Mouse (Mus musculus) ovary, postnatal 36 days (tissue): ENCODE measurements at regions not wholly inside any gene's neighbourhood (a gene's known extent, or its start where the extent isn't known, plus 50 kb on each side); places are given as distances from the start of the nearest gene placed in this dataset.
"Not testable (repeated sequence)": the region's sequence is repeated elsewhere in the genome, so short reads cannot be mapped to it uniquely, and the experiment has no call there.

Source experiments
- DNase-seq: peaks from one replicate; pipeline ENCODE4 v3.0.0; 2022; ENCODE audit warnings: low spot score, mixed read lengths

DNA sequence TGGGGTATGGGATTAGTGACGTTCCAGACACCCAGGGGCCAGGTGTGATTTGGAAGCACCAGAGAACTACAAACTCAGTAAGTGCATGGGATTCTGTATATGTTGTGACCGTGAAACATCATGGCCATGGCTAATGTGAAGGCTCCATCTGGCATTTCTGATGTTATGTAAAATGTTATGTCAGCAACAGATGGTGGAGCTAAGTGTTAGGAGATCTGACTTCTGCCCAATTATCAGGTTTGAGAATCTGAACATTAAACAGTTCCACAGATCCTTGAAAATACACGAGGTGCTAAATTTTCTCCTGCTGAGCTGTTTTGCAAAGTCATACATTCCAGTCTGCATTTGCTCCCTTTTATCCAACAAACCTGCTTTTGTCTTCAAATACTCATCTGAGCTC is 223.6 kb upstream of the Egfl6 start:
- no peak for DNase-seq

DNA sequence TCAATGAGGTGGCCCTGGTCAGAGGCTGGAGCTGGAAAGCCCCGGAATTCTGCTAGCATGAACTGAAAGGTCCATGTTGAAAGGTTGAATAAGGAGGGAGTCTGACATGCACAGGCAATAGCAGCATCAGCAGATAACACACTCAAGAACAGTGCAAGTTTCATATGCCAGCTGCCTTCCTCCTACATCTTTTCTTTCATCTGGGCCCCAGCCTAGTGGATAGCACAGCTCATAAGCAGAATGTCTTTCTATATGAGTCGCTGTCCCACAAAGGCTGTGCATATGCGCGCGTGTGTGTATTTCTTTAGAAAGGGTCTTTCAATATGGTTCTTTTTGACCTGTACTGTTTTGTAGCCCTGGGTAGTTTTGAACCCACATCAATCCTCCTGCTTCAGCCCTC is 222.7 kb upstream of the Egfl6 start:
- no peak for DNase-seq

DNA sequence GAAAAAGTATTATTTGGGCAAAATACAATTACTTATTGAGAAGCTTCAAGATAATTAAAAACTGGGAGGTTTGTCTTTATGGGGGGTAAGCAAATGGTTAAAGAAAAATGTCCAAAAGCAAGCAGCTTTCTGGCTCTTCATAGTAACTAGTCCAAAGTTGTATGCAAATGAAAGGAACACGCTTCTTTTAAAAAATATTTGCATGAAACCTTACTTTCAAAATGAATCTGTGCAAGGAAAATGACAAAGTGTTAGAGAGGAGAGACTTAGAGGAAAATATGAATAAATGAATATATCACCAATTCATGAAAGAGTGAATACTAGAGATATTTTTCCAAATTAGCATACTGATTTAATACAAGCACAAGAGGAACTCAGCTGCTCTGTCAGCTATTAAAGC is 220.4 kb upstream of the Egfl6 start:
- no peak for DNase-seq

DNA sequence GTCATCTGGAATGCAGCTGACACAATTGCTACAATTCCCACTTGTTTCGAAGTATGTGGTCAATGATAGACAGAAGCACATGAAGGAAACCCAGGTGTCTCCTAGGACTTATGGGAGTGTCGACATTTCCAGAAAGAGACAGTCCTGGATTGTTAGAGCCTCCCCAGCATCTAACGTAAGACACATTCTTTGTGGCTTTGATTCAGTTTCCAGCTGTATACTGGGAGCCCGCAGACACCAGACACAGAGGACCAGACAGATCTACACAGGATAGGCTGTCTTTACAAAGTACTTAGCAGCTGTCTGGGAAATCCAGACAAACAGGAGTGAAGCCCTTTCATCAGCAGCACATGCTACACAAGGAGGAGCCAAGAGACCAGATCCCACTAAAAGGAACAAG is 220.0 kb upstream of the Egfl6 start:
- no peak for DNase-seq

DNA sequence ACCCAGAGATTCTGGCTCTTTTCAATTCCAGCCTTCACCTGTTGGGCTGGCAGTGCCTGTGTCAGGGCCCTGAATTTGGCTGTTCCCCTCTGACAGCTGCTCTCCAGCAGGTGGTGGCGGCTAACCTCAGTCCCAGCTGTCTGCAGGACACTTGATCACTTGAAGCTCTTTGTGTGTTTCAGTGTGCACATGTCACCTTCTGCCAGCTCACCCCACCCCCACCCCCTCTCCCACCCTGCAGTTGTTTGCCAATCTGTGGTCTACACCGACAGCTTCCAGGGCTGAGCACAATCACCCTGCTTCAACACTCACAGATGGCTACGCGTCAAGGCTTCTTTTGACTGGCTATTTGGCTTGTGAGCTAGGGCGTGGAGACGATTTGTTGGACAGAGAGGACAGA is 217.7 kb upstream of the Egfl6 start:
- no peak for DNase-seq

DNA sequence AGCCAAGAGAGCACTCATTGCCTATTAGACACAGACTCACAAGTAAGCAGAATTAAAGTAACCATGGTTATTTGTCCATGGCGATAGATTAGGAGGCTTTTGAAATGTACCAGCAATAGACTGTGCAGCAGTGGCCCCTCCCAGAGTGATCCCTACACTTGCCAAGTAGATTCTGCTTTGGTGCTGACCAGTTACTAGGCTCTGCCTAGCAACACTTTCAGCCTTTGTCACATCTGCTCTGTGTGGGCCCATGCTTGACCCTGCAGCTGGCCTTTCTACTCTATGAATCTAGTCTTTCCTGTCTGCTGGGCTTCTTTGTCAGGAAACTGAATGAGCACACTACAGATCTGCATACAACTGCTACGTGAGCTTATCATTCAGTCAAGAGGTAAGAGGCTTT is 215.5 kb upstream of the Egfl6 start:
- no peak for DNase-seq

DNA sequence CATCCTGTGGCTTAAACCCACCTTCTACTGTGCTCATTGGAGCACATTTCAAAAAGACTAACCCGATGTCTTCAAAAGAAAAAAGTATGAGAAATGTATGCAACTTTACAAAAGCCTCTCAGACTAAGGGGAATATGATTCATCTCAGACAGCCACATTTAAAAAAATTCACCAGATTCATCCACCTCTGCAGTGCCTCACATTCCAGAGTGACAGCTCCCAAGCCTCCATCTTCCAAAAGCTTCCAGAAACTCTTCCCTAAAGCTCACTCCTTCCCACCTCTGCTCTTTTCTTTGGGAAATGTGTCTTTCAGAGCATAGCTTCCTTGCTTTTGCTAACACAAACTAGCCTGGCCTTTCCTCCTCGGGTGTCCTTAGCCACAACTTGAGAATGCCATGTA is 210.1 kb upstream of the Egfl6 start:
- DNase-seq = no peak

DNA sequence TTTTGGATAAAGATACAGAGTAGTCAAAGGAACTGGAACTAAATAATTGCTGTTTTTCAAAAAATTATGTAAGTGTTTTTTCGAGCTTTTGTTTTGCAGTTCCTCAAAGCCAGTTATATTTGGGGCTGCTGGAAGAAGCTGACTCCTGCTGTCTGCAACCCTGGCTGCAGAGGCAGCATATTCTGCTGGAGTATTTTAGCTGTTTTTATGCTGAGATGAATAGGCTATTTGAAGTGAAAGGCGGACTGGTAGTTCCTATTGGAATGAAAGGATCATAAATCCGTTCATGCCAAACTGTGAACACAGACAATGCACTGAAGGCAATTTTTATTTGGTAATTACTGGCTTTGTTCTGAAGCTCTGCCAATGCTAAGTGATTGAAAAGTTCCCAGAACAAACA is 203.5 kb upstream of the Egfl6 start:
- no peak for DNase-seq

DNA sequence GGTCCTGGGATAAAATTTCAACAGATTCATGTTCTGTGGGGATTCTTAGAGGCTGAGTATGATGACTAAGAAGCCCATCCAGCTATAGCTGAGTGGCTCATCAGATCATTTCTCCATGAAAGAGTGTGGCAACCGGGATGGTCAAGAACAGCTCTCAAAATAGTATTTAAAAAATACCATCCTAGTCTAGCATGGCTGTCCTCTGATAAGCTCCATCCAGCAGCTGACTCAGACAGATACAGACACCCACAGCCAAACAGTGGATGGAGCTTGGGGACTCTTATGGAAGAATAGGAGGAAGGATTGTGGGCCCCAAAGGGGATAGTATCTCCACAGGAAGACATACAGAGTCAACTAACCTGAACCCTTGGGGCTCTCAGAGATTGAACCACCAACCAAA is 201.6 kb upstream of the Egfl6 start:
- DNase-seq = not testable (repeated sequence)

DNA sequence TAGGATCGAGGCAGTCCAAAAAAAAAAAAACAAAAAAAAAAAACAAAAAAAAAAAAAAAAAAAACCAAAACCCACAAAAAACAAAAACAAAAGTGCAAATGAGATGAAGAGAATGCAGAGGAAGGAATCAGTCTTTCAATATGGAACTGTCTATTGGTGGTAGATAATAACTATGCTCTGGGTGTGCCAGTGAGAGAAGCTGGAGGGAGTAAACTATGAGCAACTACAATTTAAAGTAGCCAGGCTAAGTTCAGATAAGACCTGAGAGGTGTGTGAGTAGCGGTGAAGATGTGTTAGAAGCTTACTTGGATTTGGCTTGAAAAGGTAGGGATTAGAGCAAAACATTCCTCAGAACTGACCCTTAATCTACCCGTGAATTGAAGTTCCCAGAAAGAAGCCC is 200.1 kb upstream of the Egfl6 start:
- no peak for DNase-seq

DNA sequence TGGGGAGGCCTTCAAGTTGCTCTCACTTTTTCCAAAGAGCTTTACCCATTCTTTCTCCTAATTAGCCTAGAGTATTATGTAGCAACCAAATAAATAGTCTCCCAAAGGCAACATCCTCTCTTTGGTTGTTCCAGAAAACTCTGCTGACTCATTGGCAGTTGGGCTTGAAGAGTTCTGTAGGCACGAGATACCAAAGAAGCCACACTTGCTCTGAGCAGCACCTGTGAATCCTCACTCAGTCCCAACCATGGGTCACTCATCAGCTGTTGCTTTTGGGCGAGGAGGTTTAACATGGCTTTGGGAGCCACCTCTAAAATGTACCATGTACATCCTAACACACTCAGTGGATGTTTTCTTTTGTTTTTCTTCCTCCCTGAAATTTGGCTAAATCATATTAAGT is 197.9 kb upstream of the Egfl6 start:
- DNase-seq = no peak

DNA sequence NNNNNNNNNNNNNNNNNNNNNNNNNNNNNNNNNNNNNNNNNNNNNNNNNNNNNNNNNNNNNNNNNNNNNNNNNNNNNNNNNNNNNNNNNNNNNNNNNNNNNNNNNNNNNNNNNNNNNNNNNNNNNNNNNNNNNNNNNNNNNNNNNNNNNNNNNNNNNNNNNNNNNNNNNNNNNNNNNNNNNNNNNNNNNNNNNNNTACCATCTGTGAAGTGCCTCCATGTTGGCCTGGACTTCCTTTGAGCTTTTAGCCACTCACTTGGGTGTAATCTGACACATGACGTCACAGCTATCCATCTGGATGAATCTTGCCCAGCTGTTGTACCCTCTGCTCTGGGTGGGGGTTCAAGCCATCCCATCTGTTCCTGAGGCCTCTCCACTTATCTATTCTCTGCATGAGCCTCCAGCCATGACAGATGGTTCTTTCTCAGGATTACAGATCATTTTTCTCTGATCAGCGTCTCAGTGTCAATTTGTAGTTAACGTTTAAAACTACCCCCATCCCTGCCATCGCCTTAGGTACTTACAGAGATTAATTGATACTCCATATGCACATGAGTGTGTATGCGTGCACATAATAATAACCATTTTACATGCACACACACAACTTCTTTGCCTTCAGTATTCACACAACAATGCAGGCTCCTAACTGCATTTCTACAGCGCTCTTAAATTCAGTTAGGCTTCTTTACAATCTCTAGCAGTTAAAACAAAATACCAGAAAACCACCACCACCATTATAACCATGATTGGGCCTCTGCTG is 194.0 kb upstream of the Egfl6 start:
- no peak for DNase-seq

DNA sequence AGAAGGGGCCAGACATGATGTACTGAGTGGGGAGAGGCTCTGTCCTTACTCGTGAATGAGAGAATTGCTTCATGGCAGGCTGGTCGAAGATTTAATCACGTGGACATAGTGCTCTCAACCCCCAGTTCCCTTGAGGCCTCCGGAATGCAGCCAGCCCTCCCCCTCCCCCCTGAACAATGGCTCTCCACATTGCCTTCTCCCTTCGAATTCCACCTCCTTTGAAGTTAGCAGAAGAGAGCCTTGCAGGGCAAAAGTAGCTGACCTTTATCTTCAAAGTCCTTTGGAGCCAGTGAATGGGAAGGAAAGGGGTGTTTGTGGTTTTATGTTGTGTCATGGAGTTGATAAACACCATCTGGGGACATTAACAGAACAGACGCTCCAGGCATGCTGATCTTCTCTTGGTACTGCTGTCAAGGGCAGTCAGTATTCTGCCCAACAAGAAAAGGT is 187.9 kb upstream of the Egfl6 start:
- no peak for DNase-seq

DNA sequence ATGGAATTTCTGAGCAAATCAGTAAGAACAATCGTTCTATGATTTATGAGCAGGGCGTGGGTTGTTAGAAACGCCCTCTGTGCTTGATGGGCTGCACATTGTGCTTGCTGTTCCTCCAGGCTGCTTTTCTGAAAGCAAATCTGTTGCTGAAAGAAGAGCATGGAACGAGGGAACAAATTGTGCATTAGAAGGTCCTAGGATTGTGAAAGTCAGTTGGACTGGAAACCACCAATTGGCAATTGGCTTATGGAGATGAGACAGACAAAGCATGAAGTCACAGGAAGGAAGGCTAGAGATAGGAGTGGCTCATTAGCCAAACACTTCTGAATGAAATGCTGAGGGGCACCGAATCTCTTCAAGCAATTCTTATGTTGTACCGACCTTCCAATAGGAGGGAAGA is 181.5 kb upstream of the Egfl6 start:
- no peak for DNase-seq

DNA sequence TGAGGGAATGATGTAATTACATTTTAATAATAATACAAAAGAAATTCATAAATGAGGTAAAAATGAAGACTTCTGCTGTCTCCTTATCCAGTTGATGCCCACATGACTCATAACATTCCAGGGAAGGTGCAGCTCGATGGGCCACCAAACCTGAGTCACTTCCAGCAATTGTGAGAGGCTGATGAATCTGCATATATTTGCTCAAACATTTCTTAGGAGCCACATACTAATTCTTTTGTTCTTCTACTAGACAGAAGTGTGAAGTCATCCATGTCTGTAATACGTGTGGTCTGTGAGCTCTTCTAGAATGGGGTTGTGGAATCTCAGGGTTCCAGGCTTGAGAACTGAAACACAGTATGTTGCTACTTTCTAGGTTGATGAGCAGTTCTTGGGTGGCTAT is 180.1 kb upstream of the Egfl6 start:
- DNase-seq = no peak

DNA sequence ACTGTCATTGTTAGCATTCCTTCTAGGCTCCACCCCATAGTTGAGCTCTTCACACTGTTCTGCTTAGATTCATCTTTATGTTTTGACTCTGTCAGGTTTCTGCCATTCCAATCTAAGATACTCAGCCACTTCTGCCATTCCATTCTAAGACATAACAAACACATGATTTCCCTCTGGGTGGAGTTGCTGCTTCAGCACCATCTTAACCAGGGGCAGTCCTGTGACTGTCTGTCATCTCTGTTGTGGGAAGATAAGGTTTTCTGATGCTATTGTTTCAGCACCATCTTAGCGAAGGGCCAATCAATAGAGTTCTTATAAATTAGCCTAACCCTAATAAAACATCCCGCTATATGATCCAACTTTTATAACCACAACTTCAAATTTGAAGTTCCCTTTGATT is 176.6 kb upstream of the Egfl6 start:
- DNase-seq = no peak

DNA sequence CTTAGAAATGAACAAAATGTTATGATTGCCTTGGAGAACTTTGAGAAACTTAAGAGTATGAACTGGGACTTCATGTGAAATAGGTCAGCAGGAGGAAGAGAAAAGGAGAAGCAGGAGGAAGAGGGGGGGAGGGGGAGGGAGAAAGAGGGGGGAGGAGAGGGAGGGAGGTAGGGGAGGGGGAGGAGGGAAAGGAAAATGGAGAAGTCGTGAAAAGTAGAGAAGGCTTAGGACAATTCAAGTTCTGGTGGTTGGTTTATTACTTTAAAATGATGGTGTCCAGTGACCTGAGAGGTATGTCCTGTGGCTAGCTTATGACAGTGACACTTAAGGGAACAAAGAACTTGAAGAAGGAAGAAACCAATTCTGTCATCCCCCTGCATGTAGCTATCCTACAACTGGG is 171.6 kb upstream of the Egfl6 start:
- no peak for DNase-seq

DNA sequence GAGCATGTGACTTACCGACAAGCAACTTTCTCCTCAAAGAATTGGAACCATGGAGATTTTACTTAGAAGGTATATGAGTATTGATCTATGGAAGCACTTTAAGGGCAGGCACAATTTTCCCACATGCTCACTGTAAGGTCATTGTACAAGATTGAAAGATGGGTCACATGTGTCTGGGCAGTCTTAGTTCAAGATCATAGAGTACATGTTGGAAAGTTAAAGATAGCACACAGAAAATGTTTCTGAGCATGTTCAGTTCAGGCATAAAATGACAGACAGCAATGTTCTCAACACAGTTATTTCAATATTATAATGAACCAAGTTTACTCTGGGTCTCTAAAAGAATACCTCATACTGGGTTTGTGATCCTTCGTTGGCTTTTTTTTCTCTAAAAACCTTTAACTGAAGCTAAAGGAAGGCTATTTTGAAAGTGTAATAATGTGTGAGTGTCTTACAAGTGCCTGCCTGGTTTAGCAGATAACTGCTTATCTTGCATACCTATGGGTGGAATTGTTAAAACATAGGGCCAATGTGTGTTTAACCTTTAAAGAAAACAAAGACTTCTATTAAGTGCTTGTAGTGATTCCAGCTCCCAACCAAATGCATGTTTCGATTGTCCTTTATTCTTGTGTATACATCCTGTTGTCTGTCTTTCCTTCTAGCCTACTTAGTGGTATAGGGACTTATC is 169.6 kb upstream of the Egfl6 start:
- no peak for DNase-seq

DNA sequence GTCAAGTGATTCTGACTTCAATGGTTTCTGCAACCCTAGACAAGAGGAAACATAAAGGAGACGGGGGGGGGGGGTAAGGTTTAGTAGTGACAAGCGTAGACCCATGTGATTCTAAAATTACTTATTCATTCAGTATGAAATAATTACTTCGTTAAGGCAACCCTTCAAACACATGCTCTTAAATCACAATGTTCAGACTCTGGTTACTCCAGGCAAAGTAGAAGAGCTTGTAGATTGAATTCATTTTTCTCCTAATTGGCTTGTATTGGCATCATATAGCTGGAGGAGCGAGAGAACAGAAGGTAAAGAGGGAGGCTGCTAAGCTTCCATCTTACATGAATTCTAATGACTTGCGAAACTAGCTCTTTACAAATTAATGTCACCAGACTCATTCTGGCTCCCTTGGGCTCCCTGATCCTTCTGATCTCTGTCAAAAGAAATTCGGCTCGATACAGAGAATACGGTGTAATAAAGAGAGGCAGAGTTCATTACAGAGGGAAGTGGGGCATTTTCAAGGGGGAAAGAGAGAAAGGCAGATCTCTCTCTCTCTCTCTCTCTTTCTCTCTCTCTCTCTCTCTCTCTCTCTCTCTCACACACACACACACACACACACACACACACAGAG is 163.6 kb upstream of the Egfl6 start:
- no peak for DNase-seq

DNA sequence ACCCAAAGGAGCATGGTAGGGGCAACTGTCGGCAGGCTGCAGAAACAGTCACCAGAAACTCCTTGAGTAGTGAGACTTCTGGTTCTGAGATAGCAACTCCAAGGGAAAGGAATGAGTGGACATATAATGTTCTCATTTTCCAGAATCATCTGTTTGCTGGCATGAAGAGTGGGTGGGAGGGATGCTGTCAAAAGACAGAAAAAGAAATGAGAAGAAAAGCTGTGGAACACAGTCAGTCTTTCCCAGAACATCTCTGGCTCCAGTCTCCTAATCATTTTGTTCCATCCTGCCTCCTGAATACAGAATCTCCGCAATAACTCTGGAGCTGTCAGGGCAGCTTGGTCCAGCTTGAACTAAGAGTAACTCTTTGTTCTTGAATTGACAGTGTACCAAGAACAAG is 145.8 kb upstream of the Egfl6 start:
- no peak for DNase-seq

DNA sequence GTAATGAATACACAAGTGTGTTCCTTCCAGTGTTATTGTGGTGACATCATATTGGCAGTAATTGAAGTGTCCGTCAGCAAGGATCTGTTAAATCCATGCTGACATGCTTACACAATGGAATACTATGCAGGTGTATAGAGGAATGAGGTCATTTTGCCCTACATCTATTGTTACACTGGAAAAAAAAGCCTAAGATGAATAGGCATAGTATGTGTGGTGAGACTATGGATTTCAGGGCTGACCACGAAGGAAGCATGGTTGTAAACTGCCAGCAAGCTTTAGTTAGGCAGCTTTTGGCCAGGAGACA is 143.1 kb upstream of the Egfl6 start:
- no peak for DNase-seq

DNA sequence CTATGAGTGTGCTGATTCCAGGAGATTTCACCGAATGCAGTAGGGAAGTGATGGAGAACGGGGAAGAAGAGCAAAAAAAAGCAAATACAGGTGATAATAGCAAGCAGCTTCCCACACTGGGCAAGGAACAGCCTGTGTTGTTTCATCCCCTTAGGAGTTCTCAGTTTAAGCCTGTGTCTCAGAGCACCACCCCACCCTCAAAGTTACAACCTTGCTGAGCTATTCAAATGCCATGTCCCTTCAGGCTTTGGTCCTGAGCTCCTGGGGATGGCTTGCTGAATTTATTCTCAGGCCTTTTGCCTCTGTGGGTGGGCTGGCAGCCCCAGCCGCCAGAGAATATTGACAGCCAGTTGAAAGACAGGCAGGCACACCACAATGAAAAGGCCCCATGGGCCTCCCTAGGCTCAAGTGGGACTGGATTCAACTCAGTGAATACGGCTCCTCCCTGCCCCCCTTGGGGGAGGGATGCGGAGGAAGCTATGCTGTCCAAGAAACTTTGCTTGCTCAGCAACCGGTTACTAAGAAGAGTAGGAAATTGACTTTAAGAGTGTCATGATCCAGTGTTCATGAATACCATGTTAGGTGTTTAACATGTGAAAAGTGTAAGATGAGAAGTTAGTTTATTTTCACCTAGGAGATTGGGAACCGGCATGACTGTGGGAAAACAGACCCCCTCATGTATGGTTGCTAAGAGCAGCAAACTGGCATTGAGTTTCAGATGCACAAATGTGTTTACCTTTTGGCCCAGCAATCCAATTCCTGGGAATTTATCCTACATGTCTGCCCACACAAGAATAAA is 142.5 kb upstream of the Egfl6 start:
- DNase-seq = peak; percentile 3
